Mouse (Mus musculus): ENCODE data around the gene Selenon. TPM values are rescaled to one million over a fixed set of nuclear protein-coding genes. Genes with fewer than 3 reads are reported as not detected.
A peak's percentile ranks its signal among the peaks of the same experiment; 100 is the strongest.

Gene Selenon
- polyA plus RNA-seq, 1 experiment from 2014 or later: 2.8 TPM

DNA sequence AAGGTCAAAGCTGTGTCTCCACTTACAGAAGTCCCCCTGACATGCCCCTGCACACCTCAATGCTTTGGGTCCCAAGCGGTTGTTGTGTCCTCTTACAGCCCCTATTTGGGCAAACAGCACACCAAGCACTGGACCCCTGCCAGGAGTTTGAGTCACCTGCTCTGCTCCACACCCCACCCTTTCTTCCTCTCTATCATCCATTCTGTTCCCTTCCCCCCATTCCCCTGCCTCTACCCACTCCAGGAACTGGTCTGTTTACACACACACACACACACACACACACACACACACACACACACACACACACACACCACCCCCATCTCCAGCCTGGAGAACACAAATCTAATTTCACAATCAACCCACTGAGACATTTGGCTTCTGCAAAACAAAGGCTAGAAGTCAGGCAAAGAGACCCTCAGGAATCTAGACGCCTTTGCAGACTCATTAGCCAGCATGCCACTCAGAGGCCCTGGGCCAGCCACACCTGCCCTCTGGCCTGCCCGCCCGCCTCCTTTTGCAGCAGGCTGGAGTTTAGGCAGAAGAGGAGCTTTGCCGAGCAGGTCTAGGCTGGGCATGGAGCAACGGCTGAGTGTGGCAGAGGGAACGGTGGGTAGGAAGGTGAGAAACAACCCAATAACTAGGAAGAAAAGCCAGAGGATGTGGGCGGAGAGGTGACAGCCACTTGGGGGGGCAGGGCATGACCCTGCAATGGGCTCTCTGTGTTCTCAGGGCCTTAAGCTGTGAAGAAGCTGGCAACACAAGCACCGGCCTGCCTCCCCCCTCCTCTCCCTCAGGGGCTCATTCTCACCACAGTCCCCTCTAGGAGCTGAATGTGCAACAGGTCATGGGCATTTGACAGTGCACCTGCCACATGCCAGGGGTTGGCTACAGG lies 4.9 kb downstream of the Selenon start:
- WGBS (ENCODE audit: insufficient replicate concordance): 59% methylated on average over 9 of the region's 9 CpGs
- Histone ChIP-seq H3K4me3 (ENCODE audit: low read depth, low read length) (no peak overlapping the region), H3K9me3 (ENCODE audit: low read length) (peaks cover 5% of the 10 kb centered on the region; the same call in 1 of the 2 replicates), H3K27me3 (ENCODE audit: insufficient read depth, low read length) (peaks cover 6% of the 10 kb centered on the region; the same call in 1 of the 2 replicates), H3K4me1 (ENCODE audit: insufficient read depth) (peaks cover 18% of the 10 kb centered on the region), H3K36me3 (replicated peaks; ENCODE audit: insufficient read depth, low read length) (peaks cover 3% of the 10 kb centered on the region), H3K9ac (replicated peaks) (0 out of 2 replicates have a peak overlapping the region, but pooled peaks have one; percentile 26), H3K27ac (ENCODE audit: low read depth) (peak overlapping the region; percentile 76), H3K4me2 (ENCODE audit: low read depth, low read length) (peak overlapping the region; percentile 51)
- ATAC-seq: peak; percentile 11; the same call in 1 of the 2 replicates
- TF ChIP-seq EP300 (IDR thresholded peaks at IDR 0.05; ENCODE audit: low read depth) (no peak), CTCF (IDR thresholded peaks at IDR 0.05; ENCODE audit: low read depth) (no peak)
- DNase-seq: peak; percentile 46

DNA sequence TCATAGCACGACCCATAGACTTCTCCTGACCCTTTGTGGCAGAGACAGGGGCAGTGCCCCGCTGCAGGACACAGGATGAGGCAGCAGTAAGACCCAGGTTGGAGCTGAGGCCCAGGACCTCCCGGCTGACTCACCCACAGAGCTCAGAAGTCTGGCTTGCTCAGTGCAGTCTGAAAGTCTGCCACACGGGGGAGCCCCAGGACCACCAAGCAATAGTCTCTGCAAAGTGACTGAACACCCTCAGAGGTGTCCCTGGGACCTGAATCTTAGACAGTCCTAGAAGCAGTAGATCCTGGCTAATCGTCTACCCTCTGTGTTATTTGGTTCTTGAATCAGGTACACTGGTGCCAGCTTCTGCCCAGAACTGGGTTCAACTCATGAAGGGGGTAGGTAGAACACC lies 8.7 kb downstream of the Selenon start:
- TF ChIP-seq EP300 (IDR thresholded peaks at IDR 0.05; ENCODE audit: low read depth) (no peak), CTCF (IDR thresholded peaks at IDR 0.05; ENCODE audit: low read depth) (peak; percentile 99)
- 3% methylated on average over 5 of the region's 5 CpGs for WGBS (ENCODE audit: insufficient replicate concordance)
- no peak overlapping the region for H3K9ac ChIP-seq (replicated peaks)

DNA sequence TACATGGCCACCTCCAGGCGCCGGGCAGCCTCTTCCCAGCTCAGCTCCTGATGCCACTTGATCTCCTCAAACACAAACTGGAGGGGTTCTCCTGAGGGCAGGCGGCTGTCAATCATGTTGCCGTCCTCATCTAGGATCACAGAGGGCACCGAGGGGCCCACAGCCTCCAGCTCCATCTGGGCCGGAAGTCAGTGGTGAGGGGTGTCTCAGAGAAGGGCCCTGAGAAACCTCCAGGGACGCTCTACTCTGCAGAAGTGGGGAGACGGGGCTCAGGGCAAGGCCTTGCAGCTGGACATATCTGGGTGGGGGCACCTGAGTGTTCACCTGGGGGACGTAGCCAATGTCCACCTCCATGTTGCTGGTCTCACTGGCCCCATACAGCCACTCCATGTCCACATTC lies 9.2 kb downstream of the Selenon start:
- Histone ChIP-seq H3K4me2 (ENCODE audit: low read depth, low read length) (no peak overlapping the region), H3K9ac (replicated peaks) (no peak overlapping the region), H3K27ac (ENCODE audit: low read depth) (no peak overlapping the region), H3K27me3 (ENCODE audit: insufficient read depth, low read length) (no peaks in the 10 kb centered on the region), H3K9me3 (ENCODE audit: low read length) (no peaks in the 10 kb centered on the region), H3K4me3 (ENCODE audit: low read depth, low read length) (no peak overlapping the region), H3K36me3 (replicated peaks; ENCODE audit: insufficient read depth, low read length) (peaks cover 5% of the 10 kb centered on the region), H3K4me1 (ENCODE audit: insufficient read depth) (peaks cover 8% of the 10 kb centered on the region)
- WGBS (ENCODE audit: insufficient replicate concordance): 79% methylated on average over 9 of the region's 9 CpGs
- DNase-seq (no peak), ATAC-seq (0 out of 2 replicates have a peak, but pooled peaks have one; percentile 2)
- TF ChIP-seq EP300 (IDR thresholded peaks at IDR 0.05; ENCODE audit: low read depth) (no peak), CTCF (IDR thresholded peaks at IDR 0.05; ENCODE audit: low read depth) (no peak)

More for the DNA sequence above, 8.7 kb downstream of the Selenon start:
- Histone ChIP-seq H3K4me3 (ENCODE audit: low read depth, low read length) (no peak overlapping the region), H3K4me1 (ENCODE audit: insufficient read depth) (peaks cover 12% of the 10 kb centered on the region), H3K27ac (ENCODE audit: low read depth) (no peak overlapping the region), H3K9me3 (ENCODE audit: low read length) (no peaks in the 10 kb centered on the region), H3K4me2 (ENCODE audit: low read depth, low read length) (no peak overlapping the region), H3K36me3 (replicated peaks; ENCODE audit: insufficient read depth, low read length) (peaks cover 5% of the 10 kb centered on the region), H3K27me3 (ENCODE audit: insufficient read depth, low read length) (no peaks in the 10 kb centered on the region)
- ATAC-seq (peak; percentile 75), DNase-seq (peak; percentile 95)

DNA sequence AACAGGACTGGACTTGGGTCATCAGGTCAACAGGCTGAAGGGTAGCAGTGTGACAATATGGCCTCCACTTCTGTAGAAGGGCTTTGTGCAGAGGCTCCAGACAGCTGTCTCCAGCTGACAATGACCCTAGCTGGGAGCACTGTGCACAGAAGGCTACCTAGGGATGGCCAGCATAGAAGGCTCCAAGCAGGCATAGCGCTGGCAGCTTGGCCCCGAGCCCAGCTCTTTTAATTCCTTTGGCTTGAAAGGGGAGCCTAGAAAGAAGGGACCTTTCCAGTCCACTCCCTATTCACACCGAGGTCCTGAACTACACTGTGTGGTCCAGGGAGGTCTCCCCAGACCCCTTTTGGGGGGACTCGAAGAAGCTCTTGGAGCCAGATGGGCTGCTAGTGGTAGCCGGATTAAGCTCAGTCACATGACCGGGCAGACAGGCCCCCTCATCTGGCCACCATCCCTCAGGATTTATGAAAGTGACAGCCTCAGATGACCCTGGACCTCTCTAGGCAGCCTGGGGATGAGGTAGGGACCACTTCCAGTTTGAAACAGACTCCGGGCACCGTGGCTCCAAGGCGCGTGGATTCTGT lies 12.9 kb downstream of the Selenon start:
- no peaks in the 10 kb centered on the region for H3K9me3 ChIP-seq (ENCODE audit: low read length)
- DNase-seq: no peak
- ATAC-seq: no peak
- H3K4me2 ChIP-seq (ENCODE audit: low read depth, low read length): no peak overlapping the region
- peaks cover 11% of the 10 kb centered on the region for H3K4me1 ChIP-seq (ENCODE audit: insufficient read depth)
- no peak overlapping the region for H3K9ac ChIP-seq (replicated peaks)
- no peak overlapping the region for H3K4me3 ChIP-seq (ENCODE audit: low read depth, low read length)
- TF ChIP-seq EP300 (IDR thresholded peaks at IDR 0.05; ENCODE audit: low read depth): no peak
- TF ChIP-seq CTCF (IDR thresholded peaks at IDR 0.05; ENCODE audit: low read depth): no peak
- H3K36me3 ChIP-seq (replicated peaks; ENCODE audit: insufficient read depth, low read length): peaks cover 4% of the 10 kb centered on the region
- no peaks in the 10 kb centered on the region for H3K27me3 ChIP-seq (ENCODE audit: insufficient read depth, low read length)
- no peak overlapping the region for H3K27ac ChIP-seq (ENCODE audit: low read depth)
- WGBS (ENCODE audit: insufficient replicate concordance): 82% methylated on average over 10 of the region's 10 CpGs

DNA sequence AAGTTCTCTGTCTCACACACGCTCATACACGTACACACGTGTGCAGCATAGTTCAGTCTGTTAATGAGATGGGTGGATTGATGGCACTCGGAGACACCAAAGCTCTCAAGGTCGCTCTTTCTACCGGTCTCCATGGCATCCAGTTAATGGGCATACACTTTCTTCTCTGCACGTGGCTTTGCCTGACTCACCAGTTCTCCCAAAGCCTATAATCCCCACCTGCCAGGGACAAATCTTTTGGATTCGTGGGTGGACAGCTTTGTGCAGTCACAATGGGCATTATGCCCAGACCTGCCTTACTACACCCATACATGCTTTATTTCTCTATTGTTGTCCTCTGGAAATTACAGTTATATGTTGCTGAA lies 16.2 kb downstream of the Selenon start:
- TF ChIP-seq EP300 (IDR thresholded peaks at IDR 0.05; ENCODE audit: low read depth) (no peak), CTCF (IDR thresholded peaks at IDR 0.05; ENCODE audit: low read depth) (no peak)
- peaks cover 14% of the 10 kb centered on the region for H3K36me3 ChIP-seq (replicated peaks; ENCODE audit: insufficient read depth, low read length)
- H3K9ac ChIP-seq (replicated peaks): peak overlapping the region; percentile 92
- H3K27ac ChIP-seq (ENCODE audit: low read depth): peak overlapping the region; percentile 44
- 5% methylated on average over 8 of the region's 8 CpGs for WGBS (ENCODE audit: insufficient replicate concordance)
- H3K27me3 ChIP-seq (ENCODE audit: insufficient read depth, low read length): no peaks in the 10 kb centered on the region
- no peak for DNase-seq
- H3K4me1 ChIP-seq (ENCODE audit: insufficient read depth): peaks cover 28% of the 10 kb centered on the region
- ATAC-seq: peak; percentile 3; the same call in 1 of the 2 replicates
- H3K4me2 ChIP-seq (ENCODE audit: low read depth, low read length): peak overlapping the region; percentile 100
- peak overlapping the region; percentile 93 for H3K4me3 ChIP-seq (ENCODE audit: low read depth, low read length)
- H3K9me3 ChIP-seq (ENCODE audit: low read length): no peaks in the 10 kb centered on the region

Measured in liver, postnatal 0 days (tissue).